Mouse (Mus musculus) spleen, postnatal 10 days (tissue): ENCODE results near the gene Pdpr.
"Not testable (repeated sequence)": the region's sequence is repeated elsewhere in the genome, so short reads cannot be mapped to it uniquely, and the experiment has no call there.

Experiments used
- DNase-seq, 2 experiments: peaks; one replicate each; pipeline ENCODE4 v3.0.0; 2021 to 2022; ENCODE audit warnings: low spot score in 2 of 2

Gene Pdpr

GRCm38 (mm10) chr8:111090126-111090525, 4.3 kb upstream of the Pdpr start:
- DNase-seq = peak; percentile 75 to 90

- DNase-seq = no peak
Observed at GRCm38 (mm10) chr8:111091706-111092105, 2.7 kb upstream of the Pdpr start.

GRCm38 (mm10) chr8:111092326-111092725, 2.1 kb upstream of the Pdpr start, which contains the start of gene Clec18a:
TSS of gene Clec18a (minus strand) at chr8:111092426.
- not testable (repeated sequence) for DNase-seq

- DNase-seq = peak; percentile 50 to 79
Observed at GRCm38 (mm10) chr8:111094719-111095302, 381 bp downstream of the Pdpr start.

GRCm38 (mm10) chr8:111114891-111115290, 20.5 kb downstream of the Pdpr start:
- no peak for DNase-seq

GRCm38 (mm10) chr8:111119481-111119880, 25.1 kb downstream of the Pdpr start:
- DNase-seq = no peak

- DNase-seq = no peak
Observed at GRCm38 (mm10) chr8:111130756-111131155, 36.3 kb downstream of the Pdpr start.

GRCm38 (mm10) chr8:111142521-111142920, 48.1 kb downstream of the Pdpr start:
- no peak for DNase-seq

GRCm38 (mm10) chr8:111144901-111145459, 50.5 kb downstream of the Pdpr start:
- peak in 1 of 2 experiments; percentile 38 for DNase-seq

- peak; percentile 90 to 96 for DNase-seq
Observed at GRCm38 (mm10) chr8:111145460-111146012, 51.1 kb downstream of the Pdpr start.

GRCm38 (mm10) chr8:111155721-111156436, 61.4 kb downstream of the Pdpr start:
- no peak for DNase-seq

GRCm38 (mm10) chr8:111157617-111158016, 63.2 kb downstream of the Pdpr start:
- peak; percentile 35 to 75 for DNase-seq

GRCm38 (mm10) chr8:111171661-111172060, 77.2 kb downstream of the Pdpr start:
- no peak for DNase-seq

- no peak for DNase-seq
Observed at GRCm38 (mm10) chr8:111185472-111185947, 91.1 kb downstream of the Pdpr start.
